Mouse (Mus musculus) kidney, postnatal 4 days (tissue): Measurements from ENCODE around the gene Ntn3.
A peak's percentile ranks its signal among the peaks of the same experiment; 100 is the strongest.

ENCODE experiments used
- DNase-seq, 2 experiments: peaks; one replicate each; pipeline ENCODE4 v3.0.0; 2021; ENCODE audit warnings: mixed read lengths in 2 of 2

Gene Ntn3

GRCm38 (mm10) chr17:24210591-24210990 lies 1.3 kb upstream of the Ntn3 start:
- DNase-seq, result no peak

GRCm38 (mm10) chr17:24209916-24210240 lies 547 bp upstream of the Ntn3 start:
- no peak for DNase-seq

GRCm38 (mm10) chr17:24208641-24209042 lies 689 bp downstream of the Ntn3 start:
- DNase-seq, result peak; percentile 56 to 69

GRCm38 (mm10) chr17:24207768-24208640 lies 1.3 kb downstream of the Ntn3 start:
- DNase-seq, result no peak

GRCm38 (mm10) chr17:24206451-24207351 lies 2.6 kb downstream of the Ntn3 start:
- peak; percentile 73 to 81 for DNase-seq

- peak; percentile 68 to 79 for DNase-seq
Observed at GRCm38 (mm10) chr17:24205908-24206361, 3.4 kb downstream of the Ntn3 start.

GRCm38 (mm10) chr17:24205284-24205888 lies 3.9 kb downstream of the Ntn3 start, which contains the start of gene Tbc1d24:
Gene Tbc1d24 (minus strand): TSS chr17:24205562.
- peak; percentile 95 to 96 for DNase-seq

GRCm38 (mm10) chr17:24204846-24205245 lies 4.5 kb downstream of the Ntn3 start:
- peak; percentile 10 to 22 for DNase-seq

- DNase-seq, result no peak
Observed at GRCm38 (mm10) chr17:24203611-24204534, 5.5 kb downstream of the Ntn3 start.

GRCm38 (mm10) chr17:24203068-24203467 lies 6.3 kb downstream of the Ntn3 start:
- no peak for DNase-seq

- DNase-seq, result no peak
Observed at GRCm38 (mm10) chr17:24201092-24201491, 8.2 kb downstream of the Ntn3 start.

- peak in 1 of 2 experiments; percentile 20 for DNase-seq
Observed at GRCm38 (mm10) chr17:24199741-24200140, 9.6 kb downstream of the Ntn3 start.

- DNase-seq, result no peak
Observed at GRCm38 (mm10) chr17:24199252-24199651, 10.1 kb downstream of the Ntn3 start.

GRCm38 (mm10) chr17:24197032-24197824 lies 12.1 kb downstream of the Ntn3 start:
- DNase-seq, result no peak

GRCm38 (mm10) chr17:24195349-24195748 lies 14.0 kb downstream of the Ntn3 start:
- DNase-seq, result no peak

- no peak for DNase-seq
Observed at GRCm38 (mm10) chr17:24193769-24194168, 15.6 kb downstream of the Ntn3 start.

GRCm38 (mm10) chr17:24193268-24193667 lies 16.1 kb downstream of the Ntn3 start:
- DNase-seq, result no peak

GRCm38 (mm10) chr17:24192848-24193247 lies 16.5 kb downstream of the Ntn3 start:
- no peak for DNase-seq

GRCm38 (mm10) chr17:24191481-24191880 lies 17.9 kb downstream of the Ntn3 start:
- DNase-seq, result no peak

- DNase-seq, result no peak
Observed at GRCm38 (mm10) chr17:24190934-24191333, 18.4 kb downstream of the Ntn3 start.

- no peak for DNase-seq
Observed at GRCm38 (mm10) chr17:24174259-24174658, 35.1 kb downstream of the Ntn3 start.
